In the genomic region with DNA sequence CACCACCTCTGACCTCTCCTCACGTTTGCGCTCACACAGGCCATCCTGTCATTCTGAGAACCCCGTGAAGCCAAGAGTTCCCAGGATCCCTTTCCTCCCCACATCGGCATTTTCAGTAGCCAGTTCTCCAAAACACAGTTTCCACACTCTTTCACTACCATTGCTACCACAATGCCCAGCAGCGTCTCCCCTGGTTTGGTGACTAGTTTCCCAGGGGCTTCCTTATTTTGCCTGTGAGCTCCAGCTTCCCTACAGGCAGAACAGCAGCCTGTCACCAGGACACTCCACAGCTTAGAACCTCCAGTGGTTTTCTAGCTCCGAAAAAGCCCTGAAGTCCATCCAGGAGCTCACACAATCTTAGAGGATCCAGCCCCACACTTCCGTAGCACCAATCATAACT, we compare ENCODE assay signal across 21 mouse cellular contexts.
"Had no signal": no experiment of that assay in that cellular context is flagged by ENCODE, and none has a peak within 500 bp of the region (broad histone marks: within the 10 kb centered on the region; RNA-seq: fewer than 3 reads in every experiment).

No protein-coding gene starts in this region.

- H3K27me3 ChIP-seq: lung, embryonic 15.5 days; midbrain, embryonic 13.5 days; midbrain, embryonic 15.5 days; neural tube, embryonic 13.5 days; neural tube, embryonic 15.5 days had no signal

- H3K27ac ChIP-seq: lung, embryonic 15.5 days; macrophage; midbrain, embryonic 10.5 days; midbrain, embryonic 13.5 days; midbrain, embryonic 15.5 days; neural tube, embryonic 13.5 days; neural tube, embryonic 15.5 days had no signal

- H3K4me3 ChIP-seq: lung, embryonic 15.5 days; midbrain, embryonic 10.5 days; midbrain, embryonic 13.5 days; midbrain, embryonic 15.5 days; myocyte; neural tube, embryonic 13.5 days; neural tube, embryonic 15.5 days had no signal

- H3K9ac ChIP-seq: liver, postnatal 0 days; lung, embryonic 15.5 days; midbrain, embryonic 13.5 days; midbrain, embryonic 15.5 days; neural tube, embryonic 13.5 days; neural tube, embryonic 15.5 days had no signal

- DNase-seq: liver, postnatal 0 days; lung, adult 2 months; lung, postnatal 14 days; lung, postnatal 36 days; retina, postnatal 1 day; right cerebral cortex, adult 18-20 months; right cerebral cortex, postnatal 25 days; right cerebral cortex, postnatal 4 days; spleen, adult 18-20 months; thymus, adult 18-20 months; thymus, postnatal 14 days; thymus, postnatal 36 days had no signal

- H3K4me2 ChIP-seq: lung, embryonic 15.5 days; midbrain, embryonic 13.5 days; midbrain, embryonic 15.5 days; neural tube, embryonic 13.5 days; neural tube, embryonic 15.5 days had no signal

- H3K36me3 ChIP-seq: lung, embryonic 15.5 days; midbrain, embryonic 10.5 days; midbrain, embryonic 15.5 days; neural tube, embryonic 13.5 days had no signal

- H3K4me1 ChIP-seq: lung, embryonic 15.5 days; midbrain, embryonic 10.5 days had no signal

- H3K9me3 ChIP-seq: lung, embryonic 15.5 days; midbrain, embryonic 10.5 days; midbrain, embryonic 13.5 days; midbrain, embryonic 15.5 days; neural tube, embryonic 13.5 days; neural tube, embryonic 15.5 days had no signal

- ATAC-seq: liver, postnatal 0 days; lung, postnatal 0 days; midbrain, embryonic 13.5 days; midbrain, embryonic 15.5 days had no signal
